Mouse (Mus musculus) myocyte (in vitro differentiated cells): ENCODE measurements around the gene Gcm1. TPM values are rescaled to one million over a fixed set of nuclear protein-coding genes. Genes with fewer than 3 reads are reported as not detected.
"Not testable (repeated sequence)": the region's sequence is repeated elsewhere in the genome, so short reads cannot be mapped to it uniquely, and the experiment has no call there.

Experiments
- H3K27me3 ChIP-seq: one replicate; pipeline ENCODE4 v1.6.1; 2011; ENCODE audit not compliant: control insufficient read depth, insufficient read depth, insufficient read length
- H3K36me3 ChIP-seq: one replicate; pipeline ENCODE4 v1.6.1; 2011; ENCODE audit not compliant: control insufficient read depth, insufficient read depth
- H3K4me2 ChIP-seq: one replicate; pipeline ENCODE4 v1.6.1; 2011; ENCODE audit warnings: low read depth, control low read depth
- H3K4me3 ChIP-seq: one replicate; pipeline ENCODE4 v1.5.1; 2011; ENCODE audit warnings: mild to moderate bottlenecking, control low read depth, moderate library complexity
- H3K79me2 ChIP-seq: one replicate; pipeline ENCODE4 v1.6.1; 2011; ENCODE audit not compliant: control insufficient read depth, insufficient read depth
- H3ac ChIP-seq: one replicate; pipeline ENCODE4 v1.6.1; 2011; ENCODE audit not compliant: control insufficient read depth, insufficient read length
- CEBPB ChIP-seq: IDR thresholded peaks from 2 replicates; pipeline ENCODE4 v1.6.1; 2011; ENCODE audit warnings: mild to moderate bottlenecking, moderate library complexity; ENCODE audit not compliant: poor library complexity, insufficient read depth, severe bottlenecking
- E2F4 ChIP-seq: IDR thresholded peaks from one replicate; pipeline ENCODE4 v1.6.1; 2011; ENCODE audit warnings: mild to moderate bottlenecking, control low read depth, moderate library complexity; ENCODE audit not compliant: insufficient read depth
- MAX ChIP-seq: IDR thresholded peaks from one replicate; pipeline ENCODE4 v1.6.1; 2011; ENCODE audit warnings: low read depth, mild to moderate bottlenecking, control low read depth
- MYOD1 ChIP-seq, 3 experiments: IDR thresholded peaks; one replicate each; pipeline ENCODE4 v1.6.1; 2011; ENCODE audit warnings: control low read depth in 2 of 3, low read depth in 2 of 3, mild to moderate bottlenecking in 2 of 3, moderate library complexity in 1 of 3; ENCODE audit not compliant: insufficient read length in 2 of 3, control insufficient read depth in 1 of 3
- MYOG ChIP-seq, 3 experiments: IDR thresholded peaks; one replicate each; pipeline ENCODE4 v1.6.1; 2011; ENCODE audit warnings: control low read depth in 2 of 3, low read depth in 2 of 3, mild to moderate bottlenecking in 2 of 3; ENCODE audit not compliant: insufficient read length in 2 of 3, control insufficient read depth in 1 of 3, insufficient read depth in 1 of 3
- POLR2A ChIP-seq: IDR thresholded peaks from one replicate; pipeline ENCODE4 v1.6.1; 2011; ENCODE audit warnings: low read depth, mild to moderate bottlenecking, control low read depth, moderate library complexity; ENCODE audit not compliant: insufficient read length
- POLR2AphosphoS2 ChIP-seq: IDR thresholded peaks from one replicate; pipeline ENCODE4 v1.6.1; 2011; ENCODE audit warnings: low read depth, control low read depth; ENCODE audit not compliant: insufficient read length
- REST ChIP-seq: IDR thresholded peaks from one replicate; pipeline ENCODE4 v1.6.1; 2011; ENCODE audit warnings: mild to moderate bottlenecking, control low read depth, moderate library complexity; ENCODE audit not compliant: insufficient read depth, insufficient read length
- SRF ChIP-seq: IDR thresholded peaks from one replicate; pipeline ENCODE4 v1.6.1; 2011; ENCODE audit warnings: low read depth; ENCODE audit not compliant: control insufficient read depth, insufficient read length
- TCF12 ChIP-seq: IDR thresholded peaks from one replicate; pipeline ENCODE4 v1.6.1; 2011; ENCODE audit warnings: mild to moderate bottlenecking, control low read depth; ENCODE audit not compliant: poor library complexity, insufficient read depth, severe bottlenecking
- TCF3 ChIP-seq: IDR thresholded peaks from one replicate; pipeline ENCODE4 v1.6.1; 2011; ENCODE audit warnings: low read depth, control low read depth; ENCODE audit not compliant: insufficient read length
- USF1 ChIP-seq: IDR thresholded peaks from one replicate; pipeline ENCODE4 v1.6.1; 2011; ENCODE audit warnings: low read depth, mild to moderate bottlenecking, control low read depth, moderate library complexity
- polyA plus RNA-seq: library from polyadenylated mRNA; unstranded; fragments of >200 nt; fragmentation: generic; extraction: Trizol; gene quantifications from one replicate; pipeline ENCODE4 v1.2.1, GENCODE M21; 2012; ENCODE audit warnings: missing spikeins

Gene Gcm1
- polyA plus RNA-seq, 1 experiment, result not detected

DNA sequence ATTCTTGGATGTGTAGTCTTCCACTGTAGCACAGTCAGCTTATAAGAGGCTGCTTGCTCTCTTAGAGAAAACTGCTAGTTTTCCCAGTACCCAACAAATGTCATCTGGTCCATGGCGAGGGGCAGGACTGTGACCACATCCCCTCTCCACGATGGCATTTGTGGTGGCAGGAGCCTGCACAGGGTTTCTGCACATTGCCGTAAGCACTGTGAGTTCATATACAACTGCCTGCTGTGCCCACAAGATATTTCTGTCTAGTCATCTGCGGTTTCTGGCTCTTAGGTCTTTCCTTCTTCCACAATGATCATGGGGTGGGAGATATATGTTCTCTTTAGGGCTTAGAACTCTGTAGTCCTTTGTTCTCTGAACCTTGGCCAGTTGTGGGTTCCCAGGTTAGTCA is 19.9 kb downstream of the Gcm1 start:
- TF ChIP-seq MYOD1 (IDR thresholded peaks at IDR 0.05; ENCODE audit: control insufficient read depth in 1 of 3, insufficient read length in 2 of 3, low read depth in 2 of 3) (no peak), E2F4 (no peak), MAX (no peak), SRF (no peak)
- H3K4me3 ChIP-seq, result no peak overlapping the region
- no peak overlapping the region for H3ac ChIP-seq
- no peaks in the 10 kb centered on the region for H3K27me3 ChIP-seq
- no peak overlapping the region for H3K4me2 ChIP-seq
- H3K36me3 ChIP-seq, result no peaks in the 10 kb centered on the region
- no peaks in the 10 kb centered on the region for H3K79me2 ChIP-seq

DNA sequence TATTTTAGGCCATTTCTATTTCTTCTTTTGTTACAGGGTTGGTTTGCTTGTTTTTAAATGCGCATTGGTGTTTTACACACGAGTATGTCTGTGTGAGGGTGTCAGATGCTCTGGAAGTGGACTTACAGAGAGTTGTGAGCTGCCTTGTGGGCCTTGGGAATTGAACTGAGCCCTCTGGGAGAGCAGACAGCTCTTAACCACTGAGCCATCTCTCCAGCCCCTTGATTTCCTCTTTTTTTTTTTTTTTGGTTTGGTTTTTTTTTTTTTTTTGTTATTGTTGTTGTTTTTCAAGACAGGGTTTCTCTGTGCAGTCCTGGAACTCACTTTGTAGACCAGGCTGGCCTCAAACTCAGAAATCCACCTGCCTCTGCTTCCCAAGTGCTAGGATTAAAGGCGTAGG is 21.6 kb downstream of the Gcm1 start:
- H3K4me2 ChIP-seq, H3K4me3 ChIP-seq, H3K79me2 ChIP-seq, H3ac ChIP-seq, H3K27me3 ChIP-seq, H3K36me3 ChIP-seq: not testable (repeated sequence)

DNA sequence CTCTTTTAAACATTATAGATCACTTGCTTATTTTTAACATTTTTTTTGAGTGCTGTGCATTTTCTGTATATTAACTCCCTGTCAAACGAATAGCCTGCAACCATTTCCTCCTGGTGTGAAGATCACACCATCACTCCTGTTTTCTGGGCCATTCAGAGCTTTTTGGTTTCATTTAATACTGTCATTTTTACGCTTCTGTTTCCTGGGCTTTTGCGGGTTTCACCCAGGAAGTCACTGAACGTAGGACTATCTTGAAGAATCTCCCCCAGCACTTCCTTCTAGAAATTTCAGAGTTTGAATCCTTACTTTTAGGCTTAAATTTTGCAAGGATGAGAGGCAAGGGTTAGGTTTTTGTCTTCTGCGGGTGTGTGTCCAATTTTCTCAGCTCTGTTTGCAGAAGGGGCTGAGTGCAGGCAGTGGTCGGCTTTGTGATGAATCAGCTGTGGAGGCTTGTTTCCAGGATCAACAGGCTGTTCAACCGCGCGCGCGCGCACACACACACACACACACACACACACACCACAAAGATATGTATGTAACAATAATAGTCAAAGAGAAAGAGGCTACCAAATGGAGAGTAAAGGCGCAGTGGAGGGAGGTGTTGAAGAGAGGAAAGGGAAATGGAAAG is 22.1 kb downstream of the Gcm1 start:
- Histone ChIP-seq H3K4me3 (no peak overlapping the region), H3K27me3 (no peaks in the 10 kb centered on the region), H3K4me2 (no peak overlapping the region), H3K79me2 (no peaks in the 10 kb centered on the region), H3K36me3 (no peaks in the 10 kb centered on the region), H3ac (no peak overlapping the region)
- TF ChIP-seq MAX, result no peak
- TF ChIP-seq SRF, result no peak
- no peak for TF ChIP-seq USF1
- TF ChIP-seq POLR2A, result no peak
- no peak for TF ChIP-seq E2F4
- no peak for TF ChIP-seq MYOD1 (IDR thresholded peaks at IDR 0.05; ENCODE audit: control insufficient read depth in 1 of 3, insufficient read length in 2 of 3, low read depth in 2 of 3)
- no peak for TF ChIP-seq TCF12

DNA sequence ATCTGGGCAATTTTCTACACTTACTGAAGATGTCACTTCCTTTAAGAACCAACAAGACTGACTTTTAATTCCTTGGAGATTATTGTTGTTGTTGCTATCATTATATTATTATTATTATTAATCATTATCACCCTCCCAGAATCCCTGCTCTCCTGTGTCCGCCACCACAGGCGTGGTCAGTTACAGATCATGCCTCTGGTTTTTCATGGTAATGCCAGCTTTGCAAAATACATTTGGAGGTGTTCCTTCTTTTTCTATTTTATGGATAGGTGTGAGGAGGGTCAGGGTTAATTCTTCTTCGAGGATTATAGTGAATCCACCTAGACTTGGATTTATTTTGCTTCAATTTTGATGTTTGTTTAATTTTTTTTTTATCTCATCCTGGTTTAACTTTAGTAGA is 23.5 kb downstream of the Gcm1 start:
- H3K27me3 ChIP-seq, result no peaks in the 10 kb centered on the region
- no peak overlapping the region for H3ac ChIP-seq
- TF ChIP-seq REST, result no peak
- no peaks in the 10 kb centered on the region for H3K36me3 ChIP-seq
- no peaks in the 10 kb centered on the region for H3K79me2 ChIP-seq
- H3K4me3 ChIP-seq, result no peak overlapping the region
- no peak overlapping the region for H3K4me2 ChIP-seq

DNA sequence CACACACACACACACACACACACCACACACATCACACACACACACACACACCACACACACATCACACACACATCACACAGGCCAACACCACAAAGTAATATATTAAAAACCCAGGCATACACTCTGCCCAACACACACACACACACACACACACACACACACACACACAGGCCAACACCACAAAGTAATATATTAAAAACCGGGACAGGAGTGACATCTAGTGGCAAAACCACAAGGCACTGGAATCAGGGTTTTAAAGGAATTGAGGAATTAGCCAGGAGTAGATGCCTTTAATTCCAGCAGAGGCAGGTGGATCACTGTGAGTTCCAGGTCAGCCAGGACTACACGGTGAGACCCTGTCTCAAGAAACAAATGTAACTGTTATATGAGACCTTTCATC is 26.5 kb downstream of the Gcm1 start:
- H3K36me3 ChIP-seq, result peaks cover 13% of the 10 kb centered on the region
- no peaks in the 10 kb centered on the region for H3K27me3 ChIP-seq
- no peak overlapping the region for H3K4me3 ChIP-seq
- TF ChIP-seq USF1, result no peak
- TF ChIP-seq TCF12, result no peak
- TF ChIP-seq REST, result no peak
- TF ChIP-seq CEBPB, result no peak
- no peak for TF ChIP-seq E2F4
- TF ChIP-seq POLR2AphosphoS2, result no peak
- TF ChIP-seq MYOG (IDR thresholded peaks at IDR 0.05; ENCODE audit: control insufficient read depth in 1 of 3, insufficient read depth in 1 of 3, insufficient read length in 2 of 3, low read depth in 2 of 3), result no peak
- TF ChIP-seq POLR2A, result no peak
- no peak for TF ChIP-seq TCF3
- TF ChIP-seq MYOD1 (IDR thresholded peaks at IDR 0.05; ENCODE audit: control insufficient read depth in 1 of 3, insufficient read length in 2 of 3, low read depth in 2 of 3), result no peak
- no peak for TF ChIP-seq SRF
- TF ChIP-seq MAX, result no peak
- H3ac ChIP-seq, result no peak overlapping the region
- no peak overlapping the region for H3K4me2 ChIP-seq
- no peaks in the 10 kb centered on the region for H3K79me2 ChIP-seq

DNA sequence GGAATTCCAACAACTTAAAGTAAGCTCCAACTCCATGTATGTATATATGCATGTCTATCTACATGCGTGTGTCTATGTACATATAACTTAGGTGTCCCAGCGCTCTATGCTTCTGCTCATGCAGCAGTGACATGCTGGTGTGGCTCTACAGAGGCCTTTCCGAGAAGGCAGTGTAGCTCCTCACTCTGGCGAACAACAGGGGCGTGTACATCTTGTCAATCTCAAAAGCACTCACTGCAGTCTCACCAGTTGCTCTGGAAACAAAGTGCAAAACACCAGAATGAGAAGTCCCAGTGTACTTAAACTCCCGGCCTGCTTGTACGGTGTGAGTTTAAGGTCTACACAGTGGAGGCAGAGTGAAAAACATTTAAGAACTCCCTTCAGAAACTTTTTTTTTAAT is 30.1 kb downstream of the Gcm1 start:
- Histone ChIP-seq H3K36me3 (peaks cover 34% of the 10 kb centered on the region), H3K27me3 (no peaks in the 10 kb centered on the region), H3K79me2 (no peaks in the 10 kb centered on the region), H3ac (no peak overlapping the region), H3K4me2 (no peak overlapping the region), H3K4me3 (no peak overlapping the region)
- TF ChIP-seq MAX (no peak), CEBPB (no peak), MYOD1 (IDR thresholded peaks at IDR 0.05; ENCODE audit: control insufficient read depth in 1 of 3, insufficient read length in 2 of 3, low read depth in 2 of 3) (no peak), REST (no peak), TCF12 (no peak), SRF (no peak), USF1 (no peak), MYOG (IDR thresholded peaks at IDR 0.05; ENCODE audit: control insufficient read depth in 1 of 3, insufficient read depth in 1 of 3, insufficient read length in 2 of 3, low read depth in 2 of 3) (no peak), POLR2A (no peak)
